Mouse (Mus musculus) heart, embryonic 13.5 days (tissue): Measurements from ENCODE around the gene Vpreb2. TPM values are rescaled to one million over a fixed set of nuclear protein-coding genes. Genes with fewer than 3 reads are reported as not detected.

Experiments used
- ATAC-seq: fragments of 200-750 bp; cut with Nextera tagmentation; 2 replicates; pipeline ENCODE4 v1.8.0; 2017; ENCODE audit warnings: moderate TSS enrichment; ENCODE audit not compliant: insufficient number of reproducible peaks, low FRiP score, low TSS enrichment; ENCODE audit errors: extremely low read depth
- H3K27ac ChIP-seq: fragments of 300-500 bp; sonication (generic); replicated peaks from 2 replicates; pipeline ENCODE4 v1.5.1; 2015; ENCODE audit warnings: moderate library complexity, mild to moderate bottlenecking, inconsistent platforms
- H3K27me3 ChIP-seq: fragments of 300-500 bp; sonication (generic); replicated peaks from 2 replicates; pipeline ENCODE4 v1.6.1; 2015; ENCODE audit warnings: mild to moderate bottlenecking, inconsistent platforms
- H3K36me3 ChIP-seq: fragments of 300-500 bp; sonication (generic); 2 replicates; pipeline ENCODE4 v1.6.1; 2015; ENCODE audit warnings: mild to moderate bottlenecking, inconsistent platforms
- H3K4me1 ChIP-seq: fragments of 300-500 bp; sonication (generic); 2 replicates; pipeline ENCODE4 v1.6.1; 2015; ENCODE audit warnings: inconsistent platforms
- H3K4me2 ChIP-seq: fragments of 300-500 bp; sonication (generic); 2 replicates; pipeline ENCODE4 v1.6.1; 2015; ENCODE audit warnings: inconsistent platforms, mild to moderate bottlenecking, moderate library complexity
- H3K4me3 ChIP-seq: fragments of 300-500 bp; sonication (generic); 2 replicates; pipeline ENCODE4 v1.5.1; 2015; ENCODE audit warnings: moderate library complexity, mild to moderate bottlenecking, inconsistent platforms
- H3K9ac ChIP-seq: fragments of 300-500 bp; sonication (generic); 2 replicates; pipeline ENCODE4 v1.6.1; 2015; ENCODE audit warnings: inconsistent platforms, mild to moderate bottlenecking, moderate library complexity
- H3K9me3 ChIP-seq: fragments of 300-500 bp; sonication (generic); 2 replicates; pipeline ENCODE4 v1.6.1; 2016; ENCODE audit warnings: inconsistent platforms
- WGBS: fragments of 180-500 bp; shearing (Covaris S2); methylation state at CpG from one replicate; pipeline ENCODE4 v1.1.7; 2015; ENCODE audit warnings: mixed read lengths; 5-methylcytosine and 5-hydroxymethylcytosine counted together
- polyA plus RNA-seq: library from polyadenylated mRNA; unstranded; fragments of >200 nt; fragmentation: Nextera tagmentation; extraction: Ambion mirVana; gene quantifications from 2 replicates; pipeline ENCODE4 v1.2.1, GENCODE M21; 2015

Vpreb2 gene
- polyA plus RNA-seq: not detected in 2 replicates

DNA sequence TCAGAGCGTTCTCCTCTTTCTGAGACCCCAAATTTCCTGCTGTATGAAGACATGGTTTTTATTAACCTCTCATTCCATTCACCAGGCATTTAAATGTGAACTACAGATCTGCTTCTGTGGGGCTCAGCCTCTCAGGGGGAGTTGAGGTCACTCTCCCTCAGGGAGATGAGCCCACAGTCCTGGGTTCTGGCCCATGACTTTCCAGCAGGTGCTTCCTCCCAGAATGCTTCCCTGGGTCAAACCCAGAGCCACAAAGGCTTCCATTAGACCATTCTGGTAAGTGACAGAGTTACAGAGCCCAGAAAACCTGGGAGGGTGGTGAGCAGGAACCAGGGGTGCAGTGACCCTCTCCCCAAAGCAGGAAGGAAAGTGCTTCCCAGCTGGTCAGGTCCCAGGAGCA lies at the start of gene Vpreb2:
TSS of gene Vpreb2 (plus strand) at position 301 of the 400 bp plus-strand sequence.
- Histone ChIP-seq H3K27ac (no peak within 1 kb of the TSS), H3K9me3 (no peaks in the 10 kb centered on the region), H3K36me3 (no peaks in the 10 kb centered on the region), H3K4me2 (no peak within 1 kb of the TSS), H3K9ac (no peak within 1 kb of the TSS), H3K4me1 (no peaks in the 10 kb centered on the region), H3K27me3 (peaks cover 11% of the 10 kb centered on the region), H3K4me3 (no peak within 1 kb of the TSS)
- 50% methylated on average over 1 of the region's 1 CpGs for WGBS
- ATAC-seq: no peak

DNA sequence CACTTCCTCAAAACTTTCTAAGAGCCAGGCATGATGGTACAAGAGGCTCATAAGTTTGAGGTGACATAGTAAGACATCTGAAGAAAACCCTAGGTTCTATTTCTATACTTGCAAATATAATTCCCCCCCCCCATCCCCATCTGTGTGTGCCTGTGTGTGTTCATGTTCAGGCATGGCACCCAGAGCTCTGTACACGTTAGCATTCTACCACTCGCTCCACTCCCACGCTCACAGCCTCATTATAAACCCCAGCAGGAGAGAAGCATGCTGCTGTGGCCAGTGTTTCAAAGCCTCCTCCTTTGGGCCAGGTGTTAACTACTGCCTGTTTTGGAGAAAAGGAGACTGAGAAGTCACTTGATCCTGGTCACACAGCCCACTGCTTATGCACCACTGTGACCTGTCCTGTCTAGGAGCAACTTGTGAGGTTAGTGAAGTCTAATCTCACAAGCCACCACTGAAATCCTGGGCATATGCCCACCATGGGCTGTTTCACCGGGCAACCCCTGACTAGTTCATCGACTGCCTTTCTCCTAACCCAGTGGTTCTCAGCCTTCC lies 48.2 kb upstream of the Vpreb2 start:
- no peak overlapping the region for H3K27ac ChIP-seq
- no peaks in the 10 kb centered on the region for H3K36me3 ChIP-seq
- peaks cover 11% of the 10 kb centered on the region for H3K4me1 ChIP-seq
- peaks cover 32% of the 10 kb centered on the region for H3K27me3 ChIP-seq
- no peak overlapping the region for H3K9ac ChIP-seq
- no peak for ATAC-seq
- no peak overlapping the region for H3K4me2 ChIP-seq
- H3K4me3 ChIP-seq: no peak overlapping the region
- 62% methylated on average over 5 of the region's 5 CpGs for WGBS
- no peaks in the 10 kb centered on the region for H3K9me3 ChIP-seq

GRCm38 (mm10) chr16:17933594-17934444 lies 46.4 kb upstream of the Vpreb2 start:
- Histone ChIP-seq H3K9ac (no peak overlapping the region), H3K27ac (no peak overlapping the region), H3K4me3 (no peak overlapping the region), H3K36me3 (no peaks in the 10 kb centered on the region), H3K9me3 (no peaks in the 10 kb centered on the region), H3K27me3 (peaks cover 46% of the 10 kb centered on the region), H3K4me1 (peaks cover 10% of the 10 kb centered on the region), H3K4me2 (no peak overlapping the region)
- 50% methylated on average over 9 of the region's 9 CpGs for WGBS
- no peak for ATAC-seq

DNA sequence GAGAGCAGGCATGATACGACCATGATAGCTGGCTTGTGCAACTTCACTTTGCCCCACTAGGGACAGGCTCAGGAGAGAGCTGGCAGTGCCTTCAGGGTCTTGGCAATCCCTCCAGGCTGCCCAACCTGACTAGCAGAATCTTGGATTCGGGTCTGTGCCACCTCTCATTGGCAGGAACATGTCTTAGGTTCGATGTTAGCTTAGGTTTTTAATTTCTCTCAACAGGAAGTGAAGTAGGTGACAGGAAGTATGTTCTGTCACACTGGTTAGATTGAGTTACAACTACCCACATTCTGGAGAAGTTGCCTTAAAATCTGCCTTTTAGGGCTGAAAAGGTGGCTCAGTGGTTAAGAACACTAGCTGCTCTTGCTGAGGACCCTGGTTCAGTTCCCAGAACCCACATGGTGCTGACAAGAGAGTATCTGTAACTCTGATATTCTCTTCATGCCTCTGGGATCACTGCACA lies 45.8 kb upstream of the Vpreb2 start:
- Histone ChIP-seq H3K4me1 (peaks cover 12% of the 10 kb centered on the region; the same call in 1 of the 2 replicates), H3K9ac (no peak overlapping the region), H3K36me3 (no peaks in the 10 kb centered on the region), H3K9me3 (no peaks in the 10 kb centered on the region), H3K4me3 (no peak overlapping the region), H3K27me3 (peaks cover 46% of the 10 kb centered on the region), H3K4me2 (no peak overlapping the region), H3K27ac (no peak overlapping the region)
- no peak for ATAC-seq
- 55% methylated on average over 3 of the region's 3 CpGs for WGBS

DNA sequence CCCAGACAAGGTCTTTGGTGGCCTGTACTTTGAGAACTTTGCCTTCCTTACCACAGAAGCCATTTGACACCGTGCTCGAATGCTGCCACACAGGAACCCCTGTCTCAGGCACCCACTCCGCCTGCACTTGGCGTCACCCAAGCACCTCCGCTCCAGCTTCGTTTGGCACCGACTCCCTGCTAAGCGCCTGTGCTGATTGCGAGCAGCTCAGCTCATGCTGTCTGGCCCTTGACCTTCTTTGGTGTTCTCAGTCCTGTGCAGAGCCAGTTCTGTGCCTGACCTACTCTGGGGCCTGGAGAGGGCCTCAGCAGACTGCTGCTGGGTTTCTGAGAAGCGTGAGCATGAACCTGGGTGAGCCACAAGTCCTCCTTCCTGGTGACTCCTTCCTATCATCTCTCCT lies 43.5 kb upstream of the Vpreb2 start:
- ATAC-seq: no peak
- Histone ChIP-seq H3K4me3 (no peak overlapping the region), H3K27me3 (peaks cover 46% of the 10 kb centered on the region), H3K4me2 (no peak overlapping the region), H3K4me1 (peaks cover 14% of the 10 kb centered on the region; the same call in 1 of the 2 replicates), H3K27ac (no peak overlapping the region), H3K36me3 (no peaks in the 10 kb centered on the region), H3K9ac (no peak overlapping the region), H3K9me3 (no peaks in the 10 kb centered on the region)
- 68% methylated on average over 10 of the region's 10 CpGs for WGBS

GRCm38 (mm10) chr16:17938187-17938586 lies 42.0 kb upstream of the Vpreb2 start:
- WGBS: 43% methylated on average over 7 of the region's 7 CpGs
- peaks cover 51% of the 10 kb centered on the region for H3K27me3 ChIP-seq
- H3K36me3 ChIP-seq: no peaks in the 10 kb centered on the region
- no peak overlapping the region for H3K27ac ChIP-seq
- no peaks in the 10 kb centered on the region for H3K9me3 ChIP-seq
- ATAC-seq: no peak
- no peak overlapping the region for H3K9ac ChIP-seq
- H3K4me2 ChIP-seq: no peak overlapping the region
- no peak overlapping the region for H3K4me3 ChIP-seq
- H3K4me1 ChIP-seq: peaks cover 14% of the 10 kb centered on the region; the same call in 1 of the 2 replicates

GRCm38 (mm10) chr16:17938821-17939220 lies 41.4 kb upstream of the Vpreb2 start:
- no peak overlapping the region for H3K4me3 ChIP-seq
- H3K4me2 ChIP-seq: peak overlapping the region; percentile 3; the same call in 1 of the 2 replicates
- H3K27me3 ChIP-seq: peaks cover 56% of the 10 kb centered on the region
- H3K4me1 ChIP-seq: peaks cover 14% of the 10 kb centered on the region; the same call in 1 of the 2 replicates
- no peaks in the 10 kb centered on the region for H3K36me3 ChIP-seq
- no peak overlapping the region for H3K9ac ChIP-seq
- no peak overlapping the region for H3K27ac ChIP-seq
- WGBS: 9% methylated on average over 7 of the region's 7 CpGs
- H3K9me3 ChIP-seq: no peaks in the 10 kb centered on the region
- ATAC-seq: peak; percentile 66; the same call in 1 of the 2 replicates

DNA sequence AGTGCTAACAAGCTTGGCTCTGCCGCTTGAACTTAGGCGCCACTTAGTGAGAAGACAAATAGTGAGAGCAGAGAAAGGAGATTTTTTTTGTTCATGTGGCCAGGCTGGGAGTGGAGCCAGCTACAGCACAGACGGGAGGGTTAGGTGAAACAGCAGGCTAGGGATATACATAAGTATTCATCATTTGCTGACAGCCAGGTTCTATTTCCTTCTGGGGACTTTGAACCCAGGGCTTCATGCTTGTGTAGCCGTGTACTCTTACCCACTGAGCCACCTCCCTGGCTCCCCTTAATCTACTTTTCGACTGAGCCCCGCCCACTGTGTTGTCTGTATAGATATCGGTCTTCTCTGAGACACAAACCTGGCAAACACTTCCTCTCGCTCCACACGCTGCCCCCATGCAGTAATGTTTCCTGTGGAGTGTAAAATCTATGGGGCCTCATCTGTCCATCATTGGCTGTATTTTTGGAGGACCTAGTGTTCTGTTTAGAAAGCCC lies 40.9 kb upstream of the Vpreb2 start:
- H3K4me1 ChIP-seq: peaks cover 14% of the 10 kb centered on the region; the same call in 1 of the 2 replicates
- 37% methylated on average over 9 of the region's 9 CpGs for WGBS
- no peaks in the 10 kb centered on the region for H3K9me3 ChIP-seq
- peaks cover 53% of the 10 kb centered on the region for H3K27me3 ChIP-seq
- H3K4me3 ChIP-seq: no peak overlapping the region
- ATAC-seq: no peak
- no peaks in the 10 kb centered on the region for H3K36me3 ChIP-seq
- H3K27ac ChIP-seq: no peak overlapping the region
- peak overlapping the region; percentile 3; the same call in 1 of the 2 replicates for H3K4me2 ChIP-seq
- no peak overlapping the region for H3K9ac ChIP-seq

- peaks cover 8% of the 10 kb centered on the region; the same call in 1 of the 2 replicates for H3K4me1 ChIP-seq
- 53% methylated on average over 8 of the region's 8 CpGs for WGBS
- no peaks in the 10 kb centered on the region for H3K36me3 ChIP-seq
- no peak overlapping the region for H3K9ac ChIP-seq
- no peak overlapping the region for H3K4me2 ChIP-seq
- H3K27me3 ChIP-seq: peaks cover 20% of the 10 kb centered on the region; the same call in 1 of the 2 replicates
- no peak overlapping the region for H3K4me3 ChIP-seq
- no peak overlapping the region for H3K27ac ChIP-seq
- no peaks in the 10 kb centered on the region for H3K9me3 ChIP-seq
- ATAC-seq: no peak
Observed at GRCm38 (mm10) chr16:17943466-17943865, 36.8 kb upstream of the Vpreb2 start.

DNA sequence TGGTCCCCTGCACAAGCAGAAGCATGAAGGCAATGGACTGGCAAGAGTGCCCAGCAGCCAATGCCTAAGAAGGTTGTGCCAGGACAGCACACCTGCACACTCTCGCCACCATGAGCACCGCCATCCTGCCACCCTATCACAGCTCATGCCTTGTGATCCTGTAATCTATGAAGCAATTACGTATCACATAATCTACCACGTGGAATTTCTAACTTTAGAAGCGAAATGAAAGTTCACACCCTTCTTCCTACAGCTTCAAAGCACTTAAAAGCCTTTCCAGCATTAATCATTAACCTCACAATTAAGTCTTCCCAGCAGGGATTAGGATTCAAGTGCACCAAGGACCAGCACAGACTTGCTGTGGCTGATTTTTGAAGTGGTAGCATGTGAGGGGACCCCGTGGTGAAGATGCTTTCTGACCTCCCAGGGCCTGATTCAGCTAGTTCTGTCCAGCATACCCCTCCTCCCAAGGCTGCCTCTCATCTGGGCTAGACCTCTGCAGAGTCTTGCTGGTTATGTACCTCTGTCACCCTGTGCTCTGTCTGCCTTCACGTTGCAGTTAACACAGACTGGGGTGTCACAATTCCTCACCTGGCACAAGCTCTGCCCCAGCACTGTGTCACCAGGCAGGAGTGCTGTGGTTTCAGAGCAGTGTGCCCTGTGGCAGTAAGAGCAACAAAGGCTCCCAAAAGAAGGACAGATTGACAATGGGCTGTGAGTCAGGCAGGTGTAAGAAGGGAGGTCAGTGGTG lies 35.0 kb upstream of the Vpreb2 start:
- no peak for ATAC-seq
- 52% methylated on average over 7 of the region's 7 CpGs for WGBS
- no peak overlapping the region for H3K9ac ChIP-seq
- no peak overlapping the region for H3K4me2 ChIP-seq
- peaks cover 20% of the 10 kb centered on the region; the same call in 1 of the 2 replicates for H3K27me3 ChIP-seq
- no peaks in the 10 kb centered on the region for H3K36me3 ChIP-seq
- no peak overlapping the region for H3K27ac ChIP-seq
- H3K9me3 ChIP-seq: no peaks in the 10 kb centered on the region
- no peaks in the 10 kb centered on the region for H3K4me1 ChIP-seq
- no peak overlapping the region for H3K4me3 ChIP-seq

DNA sequence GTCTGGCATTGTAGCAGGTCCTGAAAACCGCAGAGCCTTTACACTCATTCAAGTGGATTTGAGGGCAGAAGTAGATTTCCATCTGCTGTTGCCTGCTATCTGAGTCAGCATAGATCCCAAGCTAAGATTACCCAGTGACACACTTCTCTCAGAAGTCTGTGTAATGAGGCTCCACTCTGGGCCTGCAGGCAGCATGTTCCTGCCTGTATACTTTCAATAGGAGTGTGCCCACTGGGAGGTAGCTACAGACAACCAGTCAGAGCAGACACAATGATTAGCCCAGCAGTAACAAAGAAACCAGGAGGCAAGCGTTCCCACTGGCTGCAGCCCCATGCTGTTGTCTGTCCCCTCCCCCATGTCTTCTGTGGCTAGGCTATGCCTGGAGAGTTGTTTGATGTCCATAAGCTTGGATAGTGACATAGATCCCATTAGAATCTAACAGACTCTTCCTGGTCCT lies 30.8 kb upstream of the Vpreb2 start:
- Histone ChIP-seq H3K27me3 (peaks cover 7% of the 10 kb centered on the region; the same call in 1 of the 2 replicates), H3K9me3 (no peaks in the 10 kb centered on the region), H3K4me3 (no peak overlapping the region), H3K27ac (no peak overlapping the region), H3K4me1 (no peaks in the 10 kb centered on the region), H3K9ac (no peak overlapping the region), H3K36me3 (no peaks in the 10 kb centered on the region), H3K4me2 (no peak overlapping the region)
- 37% methylated on average over 2 of the region's 2 CpGs for WGBS
- ATAC-seq: no peak
